Comparison of ENCODE assay signal across 14 mouse cellular contexts in genomic region chr13:117765487-117765886, GRCm38 (mm10).
A peak's percentile ranks its signal among the peaks of the same experiment; 100 is the strongest.
DNase-seq lines count a peak whose midpoint lies in the region; ATAC-seq and TF ChIP-seq lines count a peak whose summit lies in the region.
"Had no signal": no experiment of that assay in that cellular context is flagged by ENCODE, and none has a peak within 500 bp of the region (broad histone marks: within the 10 kb centered on the region; RNA-seq: fewer than 3 reads in every experiment).

No protein-coding gene starts in this region.

- ATAC-seq in megakaryocyte-erythroid progenitor cell, adult 5-6 weeks (replicated peaks; ENCODE audit: low FRiP score, low TSS enrichment, poor library complexity, severe bottlenecking) = no peak
- ATAC-seq: midbrain, embryonic 15.5 days had no signal

- H3K4me3 ChIP-seq in left cerebral cortex, adult 2 months = no peak overlapping the region
- H3K4me3 ChIP-seq: liver, embryonic 15.5 days; midbrain, embryonic 15.5 days; stomach, embryonic 15.5 days had no signal

- no peak overlapping the region for H3K27ac ChIP-seq in left cerebral cortex, adult 2 months
- H3K27ac ChIP-seq: kidney, postnatal 0 days; liver, embryonic 15.5 days; midbrain, embryonic 15.5 days; stomach, embryonic 15.5 days had no signal

- DNase-seq in left cerebral cortex, adult 11 months (ENCODE audit: low spot score) = peak; percentile 4
- no peak for DNase-seq in left cerebral cortex, adult 2 months (ENCODE audit: extremely low spot score in 1 of 2, low spot score in 2 of 2)
- peak; percentile 54 to 57 for DNase-seq in cerebellum, postnatal 36 days
- peak; percentile 77 to 93 for DNase-seq in layer of hippocampus, postnatal 14 days (ENCODE audit: low spot score in 2 of 2)
- peak; percentile 31 for DNase-seq in right cerebral cortex, postnatal 4 days
- DNase-seq in adrenal gland, postnatal 10 days = no peak
- DNase-seq in kidney, postnatal 14 days = no peak
- DNase-seq: gastrocnemius, postnatal 10 days; heart, postnatal 10 days had no signal

- no peak for TF ChIP-seq CTCF in left cerebral cortex, adult 2 months (IDR thresholded peaks at IDR 0.05)

- intact Hi-C loops in left cerebral cortex, adult 2 months (cut with DNase I) = no loop called here

Comparison
In these comparisons a context has a peak if more than half of its experiments do, and no peak if none do; other contexts are left out.
1. DNase-seq: peak in left cerebral cortex, adult 11 months (single experiment), cerebellum, postnatal 36 days (2 of 2), layer of hippocampus, postnatal 14 days (2 of 2) and right cerebral cortex, postnatal 4 days (single experiment); none in left cerebral cortex, adult 2 months (0 of 2), adrenal gland, postnatal 10 days (single experiment) and kidney, postnatal 14 days (single experiment).